ENCODE assay signal across 20 mouse cellular contexts in the genomic region with DNA sequence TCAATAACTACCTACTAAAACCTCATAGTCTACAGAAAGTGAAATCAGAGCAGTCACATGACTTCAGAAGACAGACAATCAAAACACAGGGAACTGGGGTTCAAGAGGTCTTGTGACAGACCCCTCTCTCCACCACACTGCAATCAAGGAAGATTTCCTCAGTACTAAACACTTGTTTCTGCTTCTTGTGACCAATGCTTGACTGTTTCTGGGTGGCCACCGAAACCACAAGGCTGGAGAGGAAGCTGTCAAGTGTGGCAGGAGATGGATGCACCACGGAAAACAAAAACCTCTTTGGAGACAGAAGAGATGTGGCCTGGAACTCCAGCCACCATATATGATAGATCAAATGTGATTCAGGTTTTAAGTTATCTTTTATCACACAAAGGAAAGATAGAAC.
DNase-seq lines count a peak whose midpoint lies in the region; ATAC-seq lines count a peak whose summit lies in the region.
"Had no signal": no experiment of that assay in that cellular context is flagged by ENCODE, and none has a peak within 500 bp of the region (broad histone marks: within the 10 kb centered on the region; RNA-seq: fewer than 3 reads in every experiment).

No protein-coding gene starts in this region.

- no peak for DNase-seq in T-cell, adult 2 months (ENCODE audit: low spot score)
- DNase-seq in urinary bladder, postnatal 10 days (ENCODE audit: low spot score): no peak
- no peak for DNase-seq in ovary, adult 18-20 months (ENCODE audit: low spot score)
- DNase-seq: adrenal gland, postnatal 10 days; adrenal gland, postnatal 36 days; cerebellum, adult 11 months; cerebellum, adult 2 months; cerebellum, adult 9-11 months; cerebellum, postnatal 25 days; embryo, embryonic 11 days; gastrocnemius, postnatal 10 days; gastrocnemius, postnatal 36 days; heart, adult 11 months had no signal

- ATAC-seq in common myeloid progenitor, adult 5-6 weeks (replicated peaks; ENCODE audit: low read depth, poor library complexity, severe bottlenecking): peak; percentile 87
- peak; percentile 82 for ATAC-seq in megakaryocyte, adult 5-6 weeks (ENCODE audit: poor library complexity, severe bottlenecking)
- ATAC-seq in monocyte, adult 5-6 weeks (replicated peaks; ENCODE audit: insufficient number of reproducible peaks, low FRiP score, low TSS enrichment, poor library complexity, severe bottlenecking): 0 out of 2 replicates have a peak, but pooled peaks have one; percentile 13
- ATAC-seq: forebrain, embryonic 13.5 days; forebrain, embryonic 16.5 days; hindbrain, postnatal 0 days; inflammation-experienced regulatory T-cells, adult 6 months had no signal

Comparison
In these comparisons a context has a peak if more than half of its experiments do, and no peak if none do; other contexts are left out.
1. ATAC-seq: peak in every context shown above with its lines; median percentile 87 in common myeloid progenitor, adult 5-6 weeks; 82 in megakaryocyte, adult 5-6 weeks; 13 in monocyte, adult 5-6 weeks.